Mouse (Mus musculus) kidney, adult 10 weeks (tissue): ENCODE results near the gene Mgat5. TPM values are rescaled to one million over a fixed set of nuclear protein-coding genes. Genes with fewer than 3 reads are reported as not detected.

Source experiments
- polyA plus RNA-seq: library from polyadenylated mRNA; stranded (reverse); fragments of 350-450 nt; fragmentation: Illumina TruSeq; extraction: RNeasy Lipid Tissue Mini Kit (QIAGEN cat#74804); gene quantifications from one replicate; pipeline ENCODE4 v1.2.3, GENCODE M21; 2014; ENCODE audit warnings: low read depth, low replicate concordance

Mgat5 gene
- polyA plus RNA-seq, result 14.0 TPM

DNA sequence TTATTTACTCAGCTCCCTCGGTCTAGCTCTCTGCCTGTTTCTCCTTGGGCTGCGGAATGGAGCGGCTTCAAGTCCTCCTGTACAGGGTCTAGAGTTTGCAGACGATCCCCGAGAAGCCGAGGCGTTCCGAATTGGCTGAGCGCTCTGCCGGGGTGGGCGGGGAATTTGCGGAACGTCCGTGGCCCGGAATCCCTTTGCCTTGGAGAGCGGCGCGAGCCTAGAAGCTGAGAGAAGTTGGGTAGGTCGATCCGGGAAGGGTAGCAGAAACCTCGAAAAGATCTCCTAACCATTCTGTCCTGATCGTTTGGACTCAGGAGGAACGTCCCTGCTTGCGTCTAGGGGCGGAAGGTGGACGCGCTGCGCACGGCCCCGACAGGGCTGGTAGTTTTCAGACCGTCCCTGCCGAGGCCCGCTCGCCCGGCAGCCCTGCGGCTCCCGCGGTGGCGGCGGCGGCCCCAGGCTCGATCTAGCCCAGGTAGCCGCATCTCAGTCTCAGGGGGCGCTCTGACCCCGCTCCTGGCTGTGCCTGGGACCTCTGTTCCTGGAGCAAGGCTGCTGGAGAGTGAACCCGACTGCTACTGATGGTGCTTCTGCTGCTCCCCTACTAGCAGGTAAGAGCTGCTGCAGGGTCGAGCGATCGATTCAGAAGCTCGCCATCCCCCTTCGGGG is at the start of gene Mgat5:
TSS of gene Mgat5 (plus strand) at position 199 of the 669 bp plus-strand sequence.

